Mouse (Mus musculus) cortical plate, adult 2 months (tissue): ENCODE data around the gene Gad1.

Source experiments
- CTCF ChIP-seq: fragments of 200-500 bp; IDR thresholded peaks from 2 replicates; pipeline ENCODE4 v1.5.1; 2011; ENCODE audit warnings: mild to moderate bottlenecking, control low read depth, low read length; ENCODE audit not compliant: insufficient read depth; ENCODE audit errors: extremely low read depth
- POLR2A ChIP-seq: fragments of 200-500 bp; IDR thresholded peaks from 2 replicates; pipeline ENCODE4 v1.6.1; 2011; ENCODE audit warnings: mild to moderate bottlenecking, low read length, control low read depth; ENCODE audit not compliant: insufficient read depth; ENCODE audit errors: extremely low read depth

DNA sequence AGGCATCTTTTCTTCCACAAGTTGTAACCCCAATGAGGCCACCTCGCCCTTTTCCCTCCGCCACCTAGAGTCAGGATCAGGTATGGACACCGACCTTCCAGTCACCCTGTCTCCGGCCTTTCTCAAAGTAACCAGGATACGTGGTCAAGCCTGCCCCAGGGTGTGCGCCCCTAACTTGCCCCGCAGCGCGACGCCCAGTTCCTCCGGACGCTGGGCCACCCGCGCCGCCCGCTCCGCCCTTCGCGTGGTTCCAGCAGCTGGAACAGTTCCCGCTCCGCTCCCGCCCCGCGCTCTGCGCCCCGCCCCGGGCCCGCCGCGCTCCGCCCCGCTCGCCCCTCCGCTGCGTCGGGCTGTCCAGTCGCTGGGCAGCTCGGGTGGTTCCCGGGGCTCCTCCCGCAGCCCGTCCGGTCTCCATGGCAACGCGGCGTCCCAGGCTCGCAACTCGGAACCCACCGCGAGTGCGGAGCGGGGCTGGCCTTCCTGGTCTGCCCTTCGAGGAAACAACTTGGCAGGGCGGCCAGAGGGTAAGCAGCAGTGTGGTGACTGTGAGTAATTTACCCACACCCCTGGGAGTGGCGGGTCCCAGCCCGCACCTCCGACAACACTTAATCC, 43.7 kb upstream of the Gad1 start:
- TF ChIP-seq CTCF (0 out of 2 replicates have a peak, but pooled peaks have one; percentile 8), POLR2A (no peak)
